Mouse (Mus musculus): ENCODE results near the gene Cnot11. TPM values are rescaled to one million over a fixed set of nuclear protein-coding genes. Genes with fewer than 3 reads are reported as not detected.
"Not testable (repeated sequence)": the region's sequence is repeated elsewhere in the genome, so short reads cannot be mapped to it uniquely, and the experiment has no call there.

Gene Cnot11
- total RNA-seq, 4 experiments from 2014 or later, result 20.6 to 25.8 (median 22.9) TPM

GRCm38 (mm10) chr1:39581215-39581614 lies 46.4 kb downstream of the Cnot11 start:
- no peak for DNase-seq

- DNase-seq, result no peak
Observed at GRCm38 (mm10) chr1:39583173-39583572, 48.4 kb downstream of the Cnot11 start.

DNA sequence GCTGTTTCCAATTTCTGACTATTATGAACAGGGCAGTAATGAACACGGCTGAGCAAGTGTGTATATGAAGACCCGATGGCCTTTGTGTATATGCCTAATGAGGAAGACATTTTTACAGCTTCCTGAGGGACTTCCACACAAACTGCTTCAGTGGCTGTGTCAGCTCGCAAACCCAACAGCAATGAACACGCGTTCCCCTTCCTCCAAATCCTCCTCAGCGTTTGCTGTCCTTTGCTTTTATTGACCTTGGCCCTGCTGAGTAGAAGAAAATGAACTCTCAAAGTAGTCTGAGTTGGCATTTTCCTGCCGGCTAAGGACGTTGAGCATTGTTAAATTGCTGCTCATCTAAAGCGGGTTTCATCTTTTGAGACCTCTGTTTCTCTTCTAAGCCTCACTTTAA lies 50.6 kb downstream of the Cnot11 start:
- no peak for DNase-seq

DNA sequence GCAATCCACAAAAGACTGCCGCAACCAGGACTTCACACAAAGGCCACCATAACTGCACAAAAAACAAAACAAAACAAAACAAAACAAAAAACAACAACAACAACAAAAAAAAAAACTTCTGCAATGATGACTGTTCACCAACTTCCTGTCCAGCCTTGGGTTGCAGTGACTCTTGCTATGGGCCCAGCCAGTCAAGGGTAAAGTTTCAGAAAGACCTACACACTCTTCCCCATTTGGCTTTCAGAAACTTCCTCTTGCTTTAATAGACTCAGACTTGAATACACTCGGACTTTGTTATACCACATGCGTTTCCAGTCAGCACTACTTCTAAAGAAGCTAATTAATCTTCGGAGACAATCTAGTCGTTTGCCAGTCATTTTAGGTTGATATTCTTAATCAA lies 55.4 kb downstream of the Cnot11 start:
- no peak for DNase-seq

GRCm38 (mm10) chr1:39591557-39591956 lies 56.8 kb downstream of the Cnot11 start:
- not testable (repeated sequence) for DNase-seq

DNA sequence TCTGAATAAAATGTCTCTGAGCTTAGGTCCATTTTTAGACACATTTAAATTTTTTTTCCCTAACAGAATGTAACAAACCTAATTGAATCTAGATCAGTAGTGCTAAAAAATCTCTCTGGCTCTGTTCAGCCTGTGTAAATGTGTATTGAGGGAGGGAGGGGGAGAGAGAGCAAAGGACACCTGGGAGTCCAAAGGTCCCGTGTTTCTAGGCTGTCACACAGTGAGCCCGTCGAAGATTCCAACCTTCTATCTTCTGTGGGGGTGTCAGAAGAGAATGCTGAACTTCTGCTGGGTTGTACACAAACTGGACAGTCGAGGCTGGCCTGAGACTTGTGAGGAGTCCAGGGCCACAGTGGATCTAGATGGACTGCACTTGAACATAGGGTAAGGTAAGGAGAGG lies 57.3 kb downstream of the Cnot11 start:
- DNase-seq, result no peak

GRCm38 (mm10) chr1:39593836-39594235 lies 59.0 kb downstream of the Cnot11 start:
- no peak for DNase-seq

Other genes with a start within 250 kb of the Cnot11 start
- 100 to 1,000 TPM; 589 to 669 (median 644) TPM for gene Rpl31, start 167.2 kb upstream of the Cnot11 start, total RNA-seq (2022)
- 10 to 100 TPM in 2 of 4 experiments, 1 to 10 TPM in 2; 6.8 to 15.1 (median 11.5) TPM for gene Tbc1d8, start 56.2 kb upstream of the Cnot11 start, total RNA-seq (2022)
- 10 to 100 TPM; 42.9 to 56.9 (median 49.2) TPM for gene Rnf149, start 42.4 kb downstream of the Cnot11 start, total RNA-seq (2022)
- under 1 TPM; 0.41 to 0.83 (median 0.55) TPM for gene Creg2, start 116.5 kb downstream of the Cnot11 start, total RNA-seq (2022)
- gene Rfx8, start 186.0 kb downstream of the Cnot11 start, total RNA-seq (2022), result under 1 TPM in 2 of 4 experiments, not detected in 2; 0.22 to 0.30 TPM

Data from adrenal gland, adult 8-10 months (tissue).